Mouse (Mus musculus): ENCODE measurements around the gene Fgd1. TPM values are rescaled to one million over a fixed set of nuclear protein-coding genes. Genes with fewer than 3 reads are reported as not detected.

Gene Fgd1
- polyA plus RNA-seq, 1 experiment, result 1.3 TPM

- H3K36me3 ChIP-seq (ENCODE audit: control insufficient read depth, insufficient read depth, low read length), result no peaks in the 10 kb centered on the region
- no peak overlapping the region for H3K27ac ChIP-seq (ENCODE audit: control insufficient read depth, insufficient read depth, low read depth, low read length)
- H3K27me3 ChIP-seq (ENCODE audit: control insufficient read depth, insufficient read depth, low read length), result no peaks in the 10 kb centered on the region
- H3K4me1 ChIP-seq (ENCODE audit: control insufficient read depth, insufficient read depth, low read length), result no peaks in the 10 kb centered on the region
- H3K4me3 ChIP-seq (ENCODE audit: control insufficient read depth, low read depth, low read length), result no peak overlapping the region
- no peak for TF ChIP-seq CTCF (IDR thresholded peaks at IDR 0.05; ENCODE audit: control insufficient read depth, insufficient read depth, insufficient replicate concordance, low read depth, low read length)
- no peak for TF ChIP-seq POLR2A (IDR thresholded peaks at IDR 0.05; ENCODE audit: control insufficient read depth, low read depth, low read length)
Measured at GRCm38 (mm10) chrX:151087418-151087817, 41.5 kb downstream of the Fgd1 start.

DNA sequence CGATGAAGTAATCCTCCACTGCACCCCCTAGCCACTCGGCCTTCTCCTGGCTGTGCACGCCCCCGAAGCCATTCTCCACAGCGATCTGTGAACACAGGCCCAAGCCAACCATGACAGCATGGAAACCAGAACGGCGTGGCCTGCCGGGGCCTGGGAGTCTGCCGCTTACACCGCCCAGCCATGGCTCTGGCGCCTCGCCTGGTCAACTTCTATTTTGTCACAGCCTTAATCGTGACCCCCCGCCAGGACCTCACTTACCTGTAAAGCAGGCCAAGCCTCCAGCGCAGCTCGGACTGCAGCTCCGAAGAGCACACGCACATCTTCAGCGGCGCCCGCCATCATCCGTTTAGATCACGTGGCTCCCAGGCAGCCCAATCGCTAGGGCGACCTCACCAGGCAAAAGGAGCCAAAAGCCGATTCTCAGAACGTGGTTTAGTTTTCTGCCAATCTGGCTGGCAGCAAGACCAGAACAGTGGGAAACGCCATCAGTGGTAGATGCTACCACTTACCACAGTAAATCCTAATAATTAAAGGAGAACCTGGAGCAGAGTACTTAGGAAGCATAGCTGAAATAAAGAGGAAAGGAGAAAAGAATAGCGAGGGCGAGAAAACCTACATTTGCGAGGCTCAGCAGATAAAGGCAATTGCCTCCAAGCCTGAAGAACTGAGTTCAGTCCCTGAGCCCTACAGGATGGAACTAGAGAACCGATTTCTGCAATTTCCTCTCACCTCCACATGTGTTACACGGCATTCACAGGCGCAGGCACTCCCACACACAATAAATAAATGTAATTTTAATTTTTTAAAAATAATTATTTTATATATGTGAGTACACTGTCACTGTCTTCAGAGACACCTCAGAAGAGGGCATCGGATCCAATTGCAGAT, 50.5 kb downstream of the Fgd1 start, which contains the start of gene Tsr2:
Tsr2 (minus strand) TSS at position 373 of the 888 bp plus-strand sequence.
- no peaks in the 10 kb centered on the region for H3K27me3 ChIP-seq (ENCODE audit: control insufficient read depth, insufficient read depth, low read length)
- H3K36me3 ChIP-seq (ENCODE audit: control insufficient read depth, insufficient read depth, low read length), result no peaks in the 10 kb centered on the region
- TF ChIP-seq POLR2A (IDR thresholded peaks at IDR 0.05; ENCODE audit: control insufficient read depth, low read depth, low read length), result peak; percentile 39; the same call in 1 of the 2 replicates
- TF ChIP-seq CTCF (IDR thresholded peaks at IDR 0.05; ENCODE audit: control insufficient read depth, insufficient read depth, insufficient replicate concordance, low read depth, low read length), result no peak
- no peaks in the 10 kb centered on the region for H3K4me1 ChIP-seq (ENCODE audit: control insufficient read depth, insufficient read depth, low read length)
- peak within 1 kb of the TSS; percentile 87 for H3K27ac ChIP-seq (ENCODE audit: control insufficient read depth, insufficient read depth, low read depth, low read length)
- peak within 1 kb of the TSS; percentile 92 for H3K4me3 ChIP-seq (ENCODE audit: control insufficient read depth, low read depth, low read length)

DNA sequence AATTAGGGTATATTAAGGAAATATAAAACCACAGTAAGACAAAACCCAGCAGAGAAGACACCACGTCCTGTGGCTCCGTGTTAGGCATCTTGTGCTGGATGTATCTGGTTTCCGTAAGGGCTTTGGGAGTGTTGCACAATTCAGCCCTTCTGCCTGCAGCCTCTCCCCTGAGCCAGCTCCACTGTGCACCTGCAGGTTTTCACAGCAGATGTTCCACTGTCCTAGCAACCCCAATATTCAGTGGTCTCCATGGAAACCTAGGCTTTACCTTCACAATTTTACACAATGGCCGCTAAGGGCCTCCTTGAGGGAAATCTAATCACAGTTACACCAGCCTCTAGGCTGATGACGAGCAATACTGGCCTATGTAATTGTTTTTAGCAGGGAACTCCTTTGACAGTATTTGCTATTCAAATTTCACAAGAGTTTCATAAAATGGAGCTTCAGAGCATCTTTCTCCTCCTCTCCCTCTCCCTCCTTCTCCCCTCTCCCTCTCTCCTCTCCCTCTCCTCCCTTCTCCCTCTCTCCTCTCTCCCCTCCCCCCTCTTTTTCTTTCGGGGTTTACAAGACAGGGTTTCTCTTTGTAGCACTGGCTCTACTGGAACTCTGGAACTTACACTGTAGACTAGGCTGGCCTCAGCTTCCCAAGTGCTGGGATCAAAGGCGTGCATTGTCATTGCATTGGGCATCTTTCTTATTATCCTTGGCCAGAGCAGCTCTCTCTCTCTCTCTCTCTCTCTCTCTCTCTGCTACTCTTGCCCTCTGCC, 61.5 kb downstream of the Fgd1 start:
- TF ChIP-seq POLR2A (IDR thresholded peaks at IDR 0.05; ENCODE audit: control insufficient read depth, low read depth, low read length) (no peak), CTCF (IDR thresholded peaks at IDR 0.05; ENCODE audit: control insufficient read depth, insufficient read depth, insufficient replicate concordance, low read depth, low read length) (no peak)
- H3K27ac ChIP-seq (ENCODE audit: control insufficient read depth, insufficient read depth, low read depth, low read length), result no peak overlapping the region

GRCm38 (mm10) chrX:151116795-151117194, 70.8 kb downstream of the Fgd1 start:
- Histone ChIP-seq H3K4me1 (ENCODE audit: control insufficient read depth, insufficient read depth, low read length) (no peaks in the 10 kb centered on the region), H3K4me3 (ENCODE audit: control insufficient read depth, low read depth, low read length) (no peak overlapping the region), H3K27ac (ENCODE audit: control insufficient read depth, insufficient read depth, low read depth, low read length) (no peak overlapping the region), H3K36me3 (ENCODE audit: control insufficient read depth, insufficient read depth, low read length) (no peaks in the 10 kb centered on the region), H3K27me3 (ENCODE audit: control insufficient read depth, insufficient read depth, low read length) (no peaks in the 10 kb centered on the region)
- TF ChIP-seq POLR2A (IDR thresholded peaks at IDR 0.05; ENCODE audit: control insufficient read depth, low read depth, low read length) (no peak), CTCF (IDR thresholded peaks at IDR 0.05; ENCODE audit: control insufficient read depth, insufficient read depth, insufficient replicate concordance, low read depth, low read length) (peak; percentile 40; the same call in 1 of the 2 replicates)

More for the DNA sequence above, 61.5 kb downstream of the Fgd1 start:
- H3K36me3 ChIP-seq (ENCODE audit: control insufficient read depth, insufficient read depth, low read length), result no peaks in the 10 kb centered on the region
- no peaks in the 10 kb centered on the region for H3K27me3 ChIP-seq (ENCODE audit: control insufficient read depth, insufficient read depth, low read length)
- no peak overlapping the region for H3K4me3 ChIP-seq (ENCODE audit: control insufficient read depth, low read depth, low read length)
- no peaks in the 10 kb centered on the region for H3K4me1 ChIP-seq (ENCODE audit: control insufficient read depth, insufficient read depth, low read length)

- no peak overlapping the region for H3K27ac ChIP-seq (ENCODE audit: control insufficient read depth, insufficient read depth, low read depth, low read length)
- H3K4me1 ChIP-seq (ENCODE audit: control insufficient read depth, insufficient read depth, low read length), result no peaks in the 10 kb centered on the region
- H3K36me3 ChIP-seq (ENCODE audit: control insufficient read depth, insufficient read depth, low read length), result no peaks in the 10 kb centered on the region
- no peak for TF ChIP-seq CTCF (IDR thresholded peaks at IDR 0.05; ENCODE audit: control insufficient read depth, insufficient read depth, insufficient replicate concordance, low read depth, low read length)
- no peak for TF ChIP-seq POLR2A (IDR thresholded peaks at IDR 0.05; ENCODE audit: control insufficient read depth, low read depth, low read length)
- no peak overlapping the region for H3K4me3 ChIP-seq (ENCODE audit: control insufficient read depth, low read depth, low read length)
- H3K27me3 ChIP-seq (ENCODE audit: control insufficient read depth, insufficient read depth, low read length), result no peaks in the 10 kb centered on the region
Measured at GRCm38 (mm10) chrX:151117432-151117831, 71.5 kb downstream of the Fgd1 start.

GRCm38 (mm10) chrX:151123933-151124332, 78.0 kb downstream of the Fgd1 start:
- H3K27ac ChIP-seq (ENCODE audit: control insufficient read depth, insufficient read depth, low read depth, low read length), result no peak overlapping the region
- H3K4me1 ChIP-seq (ENCODE audit: control insufficient read depth, insufficient read depth, low read length), result no peaks in the 10 kb centered on the region
- H3K27me3 ChIP-seq (ENCODE audit: control insufficient read depth, insufficient read depth, low read length), result no peaks in the 10 kb centered on the region
- H3K4me3 ChIP-seq (ENCODE audit: control insufficient read depth, low read depth, low read length), result no peak overlapping the region
- no peaks in the 10 kb centered on the region for H3K36me3 ChIP-seq (ENCODE audit: control insufficient read depth, insufficient read depth, low read length)
- TF ChIP-seq CTCF (IDR thresholded peaks at IDR 0.05; ENCODE audit: control insufficient read depth, insufficient read depth, insufficient replicate concordance, low read depth, low read length) (no peak), POLR2A (IDR thresholded peaks at IDR 0.05; ENCODE audit: control insufficient read depth, low read depth, low read length) (no peak)

DNA sequence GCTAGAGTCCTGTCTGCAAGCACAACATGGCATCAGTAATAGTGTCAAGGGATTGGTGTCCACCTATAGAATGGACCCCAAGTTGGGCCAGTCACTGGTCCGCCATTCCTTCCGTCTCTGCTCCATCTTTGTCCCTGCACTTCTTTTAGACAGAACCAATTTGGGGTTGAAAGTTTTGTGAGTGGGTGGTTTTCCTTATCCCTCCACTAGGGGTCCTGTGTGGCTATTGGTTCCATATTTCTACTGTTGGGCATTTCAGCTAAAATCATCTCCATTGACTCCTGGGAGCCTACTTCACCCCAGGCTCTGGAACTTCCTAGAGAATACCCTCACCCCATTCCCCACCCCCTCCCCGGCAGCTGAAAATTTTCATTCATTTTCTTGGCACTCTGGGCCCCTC, 84.5 kb downstream of the Fgd1 start:
- TF ChIP-seq CTCF (IDR thresholded peaks at IDR 0.05; ENCODE audit: control insufficient read depth, insufficient read depth, insufficient replicate concordance, low read depth, low read length) (no peak), POLR2A (IDR thresholded peaks at IDR 0.05; ENCODE audit: control insufficient read depth, low read depth, low read length) (no peak)
- H3K36me3 ChIP-seq (ENCODE audit: control insufficient read depth, insufficient read depth, low read length), result no peaks in the 10 kb centered on the region
- no peak overlapping the region for H3K27ac ChIP-seq (ENCODE audit: control insufficient read depth, insufficient read depth, low read depth, low read length)
- no peak overlapping the region for H3K4me3 ChIP-seq (ENCODE audit: control insufficient read depth, low read depth, low read length)
- H3K4me1 ChIP-seq (ENCODE audit: control insufficient read depth, insufficient read depth, low read length), result no peaks in the 10 kb centered on the region
- no peaks in the 10 kb centered on the region for H3K27me3 ChIP-seq (ENCODE audit: control insufficient read depth, insufficient read depth, low read length)
